Mouse (Mus musculus) stomach, embryonic 14.5 days (tissue): ENCODE measurements around the gene Trpv2. TPM values are rescaled to one million over a fixed set of nuclear protein-coding genes. Genes with fewer than 3 reads are reported as not detected.
"Not testable (repeated sequence)": the region's sequence is repeated elsewhere in the genome, so short reads cannot be mapped to it uniquely, and the experiment has no call there.

Source experiments
- ATAC-seq: fragments of 200-750 bp; cut with Nextera tagmentation; 2 replicates; pipeline ENCODE4 v1.8.0; 2017; ENCODE audit warnings: low read depth, moderate TSS enrichment; ENCODE audit not compliant: insufficient number of reproducible peaks, insufficient read depth, low FRiP score
- H3K27ac ChIP-seq: fragments of 300-500 bp; sonication (generic); 2 replicates; pipeline ENCODE4 v1.5.1; 2014; ENCODE audit warnings: mild to moderate bottlenecking, low read length, moderate library complexity, mixed read lengths
- H3K27me3 ChIP-seq: fragments of 300-500 bp; sonication (generic); 2 replicates; pipeline ENCODE4 v1.6.1; 2014; ENCODE audit warnings: low read length, control low read depth, mixed read lengths; ENCODE audit not compliant: control insufficient read depth, insufficient read depth
- H3K36me3 ChIP-seq: fragments of 300-500 bp; sonication (generic); 2 replicates; pipeline ENCODE4 v1.6.1; 2014; ENCODE audit warnings: mild to moderate bottlenecking, control low read depth, low read length, moderate library complexity, mixed read lengths; ENCODE audit not compliant: control insufficient read depth, insufficient read depth
- H3K4me1 ChIP-seq: fragments of 300-500 bp; sonication (generic); 2 replicates; pipeline ENCODE4 v1.6.1; 2014; ENCODE audit warnings: low read length, control low read depth, mixed read lengths; ENCODE audit not compliant: control insufficient read depth, insufficient read depth
- H3K4me2 ChIP-seq: fragments of 300-500 bp; sonication (generic); replicated peaks from 2 replicates; pipeline ENCODE4 v1.6.1; 2014; ENCODE audit warnings: low read depth, low read length, control low read depth
- H3K4me3 ChIP-seq: fragments of 300-500 bp; sonication (generic); 2 replicates; pipeline ENCODE4 v1.5.1; 2014; ENCODE audit warnings: low read depth, low read length, control low read depth
- H3K9ac ChIP-seq: fragments of 300-500 bp; sonication (generic); replicated peaks from 2 replicates; pipeline ENCODE4 v1.6.1; 2014; ENCODE audit warnings: low read depth, mild to moderate bottlenecking, control low read depth, low read length, moderate library complexity, mixed read lengths
- H3K9me3 ChIP-seq: fragments of 300-500 bp; sonication (generic); 2 replicates; pipeline ENCODE4 v1.6.1; 2016; ENCODE audit warnings: low read depth, low read length, control low read depth; ENCODE audit not compliant: control insufficient read depth
- WGBS: fragments of 180-500 bp; shearing (Covaris S2); extraction: QIAGEN DNeasy Blood & Tissue Kit; methylation state at CpG from one replicate; pipeline ENCODE4 v1.1.7; 2014; 5-methylcytosine and 5-hydroxymethylcytosine counted together
- polyA plus RNA-seq: library from polyadenylated mRNA; unstranded; fragments of >200 nt; fragmentation: Nextera tagmentation; extraction: Ambion mirVana; gene quantifications from 2 replicates; pipeline ENCODE4 v1.2.1, GENCODE M21; 2014

The Trpv2 gene
- polyA plus RNA-seq, 1 experiment from 2014 or later = 12.8 TPM

DNA sequence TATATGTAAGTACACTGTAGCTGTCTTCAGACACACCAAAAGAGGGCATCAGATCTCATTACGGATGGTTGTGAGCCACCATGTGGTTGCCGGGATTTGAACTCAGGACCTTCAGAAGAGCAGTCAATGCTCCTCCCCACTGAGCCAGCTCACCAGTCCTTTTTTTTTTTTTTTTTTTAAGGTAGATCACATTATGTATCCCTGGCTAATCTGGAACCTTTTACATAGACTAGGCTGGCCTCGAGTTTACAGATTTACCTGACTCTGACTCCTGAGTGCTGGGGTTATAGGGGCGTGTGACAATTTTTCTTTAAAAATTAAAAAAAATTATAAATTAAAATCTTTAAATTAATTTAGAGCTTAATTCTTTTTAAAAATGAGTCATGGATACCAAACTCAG lies 75.5 kb downstream of the Trpv2 start:
- WGBS = 73% methylated on average over 4 of the region's 4 CpGs
- not testable (repeated sequence) for H3K27me3 ChIP-seq, ATAC-seq, H3K4me3 ChIP-seq, H3K9me3 ChIP-seq, H3K9ac ChIP-seq, H3K27ac ChIP-seq, H3K36me3 ChIP-seq
- H3K4me1 ChIP-seq = peaks cover 30% of the 10 kb centered on the region
- peak overlapping the region; percentile 93; the same call in 1 of the 2 replicates for H3K4me2 ChIP-seq

Other genes with a start within 250 kb of the Trpv2 start
- 9.9 and 11.1 TPM in 2 replicates for gene Pigl, start 116.0 kb upstream of the Trpv2 start, polyA plus RNA-seq
- gene Ncor1, start 115.9 kb upstream of the Trpv2 start, polyA plus RNA-seq = 123 and 144 TPM in 2 replicates
- 16.2 and 22.0 TPM in 2 replicates for gene Cenpv, start 35.2 kb upstream of the Trpv2 start, polyA plus RNA-seq
- 3,062 and 3,133 TPM in 2 replicates for gene Ubb, start 23.3 kb upstream of the Trpv2 start, polyA plus RNA-seq
- 9.0 and 10.1 TPM in 2 replicates for gene Lrrc75a, start 74.0 kb downstream of the Trpv2 start, polyA plus RNA-seq
- 49.6 and 50.5 TPM in 2 replicates for gene Mmgt2, start 74.2 kb downstream of the Trpv2 start, polyA plus RNA-seq
- 10.1 and 10.9 TPM in 2 replicates for gene Zfp287, start 157.4 kb downstream of the Trpv2 start, polyA plus RNA-seq
- gene Gm10428, start 178.6 kb downstream of the Trpv2 start, polyA plus RNA-seq = not detected in 2 replicates
- gene Zfp286, start 215.0 kb downstream of the Trpv2 start, polyA plus RNA-seq = 23.2 and 24.9 TPM in 2 replicates
- gene Trim16, start 245.7 kb downstream of the Trpv2 start, polyA plus RNA-seq = 16.8 and 19.1 TPM in 2 replicates